Mouse (Mus musculus): ENCODE results near the gene Cbarp. TPM values are rescaled to one million over a fixed set of nuclear protein-coding genes. Genes with fewer than 3 reads are reported as not detected.

Cbarp gene
- total and polyA plus RNA-seq, 3 experiments = 5.5 to 74.4 (median 66.6) TPM

GRCm38 (mm10) chr10:80175536-80176269, 35.1 kb upstream of the Cbarp start:
- Histone ChIP-seq H3K4me3 (ENCODE audit: low read depth, low read length) (no peak overlapping the region), H3K9me3 (replicated peaks) (peaks cover 16% of the 10 kb centered on the region), H3K4me1 (ENCODE audit: insufficient read depth, low read depth, low read length) (peaks cover 46% of the 10 kb centered on the region), H3K27me3 (ENCODE audit: insufficient read depth, low read length) (peaks cover 32% of the 10 kb centered on the region), H3K36me3 (replicated peaks) (peaks cover 57% of the 10 kb centered on the region)
- TF ChIP-seq GATA2 (IDR thresholded peaks at IDR 0.05; ENCODE audit: borderline replicate concordance, low read depth, low read length) (no peak), GATA1 (IDR thresholded peaks at IDR 0.05; ENCODE audit: borderline replicate concordance, low read length) (no peak), POLR2AphosphoS5 (IDR thresholded peaks at IDR 0.05; ENCODE audit: insufficient replicate concordance, low read depth, low read length) (no peak), CTCF (IDR thresholded peaks at IDR 0.05; ENCODE audit: low read depth, low read length) (peak; percentile 64), TAL1 (conservative IDR thresholded peaks at IDR 0.05; ENCODE audit: low read depth, low read length) (no peak)
- DNase-seq (ENCODE audit: low spot score) = peak; percentile 31
- no peak for ATAC-seq (ENCODE audit: extremely low read depth, insufficient number of reproducible peaks, low FRiP score, poor library complexity, severe bottlenecking)

GRCm38 (mm10) chr10:80174705-80175104, 34.1 kb upstream of the Cbarp start:
- ATAC-seq (ENCODE audit: extremely low read depth, insufficient number of reproducible peaks, low FRiP score, poor library complexity, severe bottlenecking) (no peak), DNase-seq (ENCODE audit: low spot score) (peak; percentile 37)
- TF ChIP-seq GATA2 (IDR thresholded peaks at IDR 0.05; ENCODE audit: borderline replicate concordance, low read depth, low read length) (no peak), TAL1 (conservative IDR thresholded peaks at IDR 0.05; ENCODE audit: low read depth, low read length) (no peak), CTCF (IDR thresholded peaks at IDR 0.05; ENCODE audit: low read depth, low read length) (peak; percentile 59; the same call in 1 of the 2 replicates), GATA1 (IDR thresholded peaks at IDR 0.05; ENCODE audit: borderline replicate concordance, low read length) (no peak)
- Histone ChIP-seq H3K4me3 (ENCODE audit: low read depth, low read length) (no peak overlapping the region), H3K4me1 (ENCODE audit: insufficient read depth, low read depth, low read length) (peaks cover 54% of the 10 kb centered on the region), H3K27me3 (ENCODE audit: insufficient read depth, low read length) (peaks cover 22% of the 10 kb centered on the region), H3K36me3 (replicated peaks) (peaks cover 67% of the 10 kb centered on the region), H3K9me3 (replicated peaks) (peaks cover 24% of the 10 kb centered on the region)

GRCm38 (mm10) chr10:80173955-80174640, 33.5 kb upstream of the Cbarp start:
- TF ChIP-seq TAL1 (conservative IDR thresholded peaks at IDR 0.05; ENCODE audit: low read depth, low read length) = no peak
- no peak for TF ChIP-seq CTCF (IDR thresholded peaks at IDR 0.05; ENCODE audit: low read depth, low read length)
- no peak for TF ChIP-seq GATA1 (IDR thresholded peaks at IDR 0.05; ENCODE audit: borderline replicate concordance, low read length)
- no peak for TF ChIP-seq GATA2 (IDR thresholded peaks at IDR 0.05; ENCODE audit: borderline replicate concordance, low read depth, low read length)
- TF ChIP-seq POLR2AphosphoS5 (IDR thresholded peaks at IDR 0.05; ENCODE audit: insufficient replicate concordance, low read depth, low read length) = no peak
- Histone ChIP-seq H3K36me3 (replicated peaks) (peaks cover 73% of the 10 kb centered on the region), H3K4me3 (ENCODE audit: low read depth, low read length) (no peak overlapping the region), H3K27me3 (ENCODE audit: insufficient read depth, low read length) (peaks cover 18% of the 10 kb centered on the region), H3K4me1 (ENCODE audit: insufficient read depth, low read depth, low read length) (peaks cover 54% of the 10 kb centered on the region), H3K9me3 (replicated peaks) (peaks cover 24% of the 10 kb centered on the region)
- DNase-seq (ENCODE audit: low spot score) = no peak
- ATAC-seq (ENCODE audit: extremely low read depth, insufficient number of reproducible peaks, low FRiP score, poor library complexity, severe bottlenecking) = no peak

- peaks cover 10% of the 10 kb centered on the region for H3K27me3 ChIP-seq (ENCODE audit: insufficient read depth, low read length)
- H3K4me1 ChIP-seq (ENCODE audit: insufficient read depth, low read depth, low read length) = peaks cover 57% of the 10 kb centered on the region
- H3K9me3 ChIP-seq (replicated peaks) = peaks cover 24% of the 10 kb centered on the region
These were observed 32.7 kb upstream of the Cbarp start for GRCm38 (mm10) chr10:80173358-80173757.

GRCm38 (mm10) chr10:80172527-80173292, 32.1 kb upstream of the Cbarp start, which contains the start of gene 1600002K03Rik:
Gene 1600002K03Rik (plus strand): TSS chr10:80172944.
- peaks cover 74% of the 10 kb centered on the region for H3K36me3 ChIP-seq (replicated peaks)
- H3K4me1 ChIP-seq (ENCODE audit: insufficient read depth, low read depth, low read length) = peaks cover 58% of the 10 kb centered on the region
- DNase-seq (ENCODE audit: low spot score) (peak; percentile 82), ATAC-seq (ENCODE audit: extremely low read depth, insufficient number of reproducible peaks, low FRiP score, poor library complexity, severe bottlenecking) (no peak)
- peaks cover 24% of the 10 kb centered on the region for H3K9me3 ChIP-seq (replicated peaks)
- peak within 1 kb of the TSS; percentile 70 for H3K4me3 ChIP-seq (ENCODE audit: low read depth, low read length)
- peaks cover 4% of the 10 kb centered on the region for H3K27me3 ChIP-seq (ENCODE audit: insufficient read depth, low read length)
- TF ChIP-seq CTCF (IDR thresholded peaks at IDR 0.05; ENCODE audit: low read depth, low read length) = no peak
- no peak for TF ChIP-seq GATA1 (IDR thresholded peaks at IDR 0.05; ENCODE audit: borderline replicate concordance, low read length)
- no peak for TF ChIP-seq TAL1 (conservative IDR thresholded peaks at IDR 0.05; ENCODE audit: low read depth, low read length)
- TF ChIP-seq POLR2AphosphoS5 (IDR thresholded peaks at IDR 0.05; ENCODE audit: insufficient replicate concordance, low read depth, low read length) = no peak
- no peak for TF ChIP-seq GATA2 (IDR thresholded peaks at IDR 0.05; ENCODE audit: borderline replicate concordance, low read depth, low read length)

More at GRCm38 (mm10) chr10:80173358-80173757, 32.7 kb upstream of the Cbarp start:
- H3K4me3 ChIP-seq (ENCODE audit: low read depth, low read length) = peak overlapping the region; percentile 70; the same call in 1 of the 2 replicates
- DNase-seq (ENCODE audit: low spot score) (no peak), ATAC-seq (ENCODE audit: extremely low read depth, insufficient number of reproducible peaks, low FRiP score, poor library complexity, severe bottlenecking) (no peak)
- H3K36me3 ChIP-seq (replicated peaks) = peaks cover 74% of the 10 kb centered on the region
- TF ChIP-seq POLR2AphosphoS5 (IDR thresholded peaks at IDR 0.05; ENCODE audit: insufficient replicate concordance, low read depth, low read length) (no peak), GATA2 (IDR thresholded peaks at IDR 0.05; ENCODE audit: borderline replicate concordance, low read depth, low read length) (no peak), GATA1 (IDR thresholded peaks at IDR 0.05; ENCODE audit: borderline replicate concordance, low read length) (no peak), TAL1 (conservative IDR thresholded peaks at IDR 0.05; ENCODE audit: low read depth, low read length) (no peak), CTCF (IDR thresholded peaks at IDR 0.05; ENCODE audit: low read depth, low read length) (no peak)

All from G1E (cell line).